Mouse (Mus musculus) bone marrow macrophage, adult 2 months (primary cell): ENCODE data around the gene Clec2i. TPM values are rescaled to one million over a fixed set of nuclear protein-coding genes. Genes with fewer than 3 reads are reported as not detected.

ENCODE experiments used
- H3K27ac ChIP-seq: 2 replicates; pipeline ENCODE4 v1.5.1; 2012; ENCODE audit warnings: low read depth, low read length; ENCODE audit not compliant: insufficient read depth
- H3K4me1 ChIP-seq: 2 replicates; pipeline ENCODE4 v1.6.1; 2012; ENCODE audit warnings: low read length; ENCODE audit not compliant: control insufficient read depth, insufficient read depth
- H3K4me3 ChIP-seq: 2 replicates; pipeline ENCODE4 v1.5.1; 2012; ENCODE audit warnings: mild to moderate bottlenecking, low read length, moderate library complexity; ENCODE audit not compliant: insufficient read depth
- CTCF ChIP-seq: IDR thresholded peaks from 2 replicates; pipeline ENCODE4 v1.5.1; 2012; ENCODE audit warnings: low read depth, mild to moderate bottlenecking, low read length, moderate library complexity
- POLR2A ChIP-seq: IDR thresholded peaks from 2 replicates; pipeline ENCODE4 v1.6.1; 2012; ENCODE audit warnings: mild to moderate bottlenecking, low read depth, low read length, borderline replicate concordance
- polyA plus RNA-seq: library from polyadenylated mRNA; stranded (reverse); fragments of >200 nt; gene quantifications from 2 replicates; pipeline ENCODE4 v1.2.4, GENCODE M21; 2012; ENCODE audit not compliant: missing spikeins, insufficient read depth, insufficient read length

Clec2i gene
- polyA plus RNA-seq, 1 experiment: 4.0 TPM

DNA sequence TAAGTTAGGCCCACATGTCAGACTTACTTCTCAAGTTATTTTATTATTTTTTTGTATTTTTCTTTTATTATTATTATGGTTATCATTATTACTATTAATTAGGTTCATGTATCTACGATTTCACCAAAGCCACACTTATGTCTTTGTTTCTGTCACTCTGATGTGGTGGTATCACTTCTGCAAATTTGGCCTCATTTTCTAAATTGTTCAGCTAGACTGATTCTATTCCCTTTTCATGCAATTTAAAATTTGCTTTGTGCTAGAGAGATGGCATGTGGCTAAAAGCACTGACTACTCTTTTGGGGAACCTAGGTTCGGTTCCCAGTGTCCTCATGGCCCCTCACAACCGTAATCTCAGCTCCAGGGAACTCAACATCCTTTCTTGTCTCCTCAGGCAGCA is 58.2 kb downstream of the Clec2i start:
- Histone ChIP-seq H3K4me1 (no peaks in the 10 kb centered on the region), H3K4me3 (no peak overlapping the region), H3K27ac (no peak overlapping the region)
- TF ChIP-seq POLR2A (no peak), CTCF (no peak)

Other genes starting within 250 kb of the Clec2i start
- not detected in 2 replicates for gene Clec2h, start 225.2 kb upstream of the Clec2i start, polyA plus RNA-seq
- gene Klrb1, start 164.5 kb upstream of the Clec2i start, polyA plus RNA-seq: not detected in 2 replicates
- gene Klrb1c, start 98.4 kb upstream of the Clec2i start, polyA plus RNA-seq: not detected in 2 replicates
- not detected in 2 replicates for gene Gm44511, start 61.3 kb upstream of the Clec2i start, polyA plus RNA-seq
- gene Klrb1b, start 61.3 kb upstream of the Clec2i start, polyA plus RNA-seq: not detected in 2 replicates
- gene BC035044, start 3.5 kb downstream of the Clec2i start, polyA plus RNA-seq: 1.4 and 1.5 TPM in 2 replicates
- gene Clec2g, start 46.8 kb downstream of the Clec2i start, polyA plus RNA-seq: not detected in 2 replicates
- not detected in 2 replicates for gene Klrb1f, start 158.3 kb downstream of the Clec2i start, polyA plus RNA-seq
- not detected in 2 replicates for gene Clec2e, start 213.3 kb downstream of the Clec2i start, polyA plus RNA-seq